In genomic region chr19:37705722-37706121, GRCm38 (mm10) we compare ENCODE assay signal across 21 mouse cellular contexts. TPM values are rescaled to one million over a fixed set of nuclear protein-coding genes. Genes with fewer than 3 reads are reported as not detected.
"Had no signal": no experiment of that assay in that cellular context is flagged by ENCODE, and none has a peak within 500 bp of the region (broad histone marks: within the 10 kb centered on the region; RNA-seq: fewer than 3 reads in every experiment).

No protein-coding gene starts in this region.

- H3K36me3 ChIP-seq: neural tube, embryonic 15.5 days; stomach, embryonic 15.5 days had no signal

- H3K27ac ChIP-seq: neural tube, embryonic 15.5 days; stomach, embryonic 15.5 days; stomach, postnatal 0 days had no signal

- H3K4me2 ChIP-seq: neural tube, embryonic 15.5 days; stomach, embryonic 15.5 days had no signal

- H3K4me1 ChIP-seq: neural tube, embryonic 15.5 days; stomach, embryonic 15.5 days had no signal

- H3K9me3 ChIP-seq: neural tube, embryonic 15.5 days; stomach, embryonic 15.5 days had no signal

- H3K4me3 ChIP-seq: neural tube, embryonic 15.5 days; stomach, embryonic 15.5 days had no signal

- DNase-seq: retina, postnatal 1 day; right cerebral cortex, adult 18-20 months; right cerebral cortex, postnatal 14 days; right cerebral cortex, postnatal 25 days; right cerebral cortex, postnatal 4 days; spleen, adult 18-20 months; thymus, adult 18-20 months; thymus, adult 2 months; thymus, postnatal 14 days; thymus, postnatal 25 days; thymus, postnatal 36 days; thymus, postnatal 4 days had no signal

- H3K9ac ChIP-seq: neural tube, embryonic 15.5 days; stomach, embryonic 15.5 days had no signal

RNA-seq across cellular contexts. Expression of gene Cyp26a1, which starts 8.1 kb away (rescaled TPM):
- total RNA-seq: neutrophil, adult 5-6 weeks had no signal
- polyA plus RNA-seq: neural tube, embryonic 14.5 days had no signal

RNA-seq across cellular contexts. Expression of gene Cyp26c1, which starts 20.3 kb away (rescaled TPM):
- total RNA-seq: neutrophil, adult 5-6 weeks had no signal
- polyA plus RNA-seq: neural tube, embryonic 14.5 days; neural tube, embryonic 15.5 days; stomach, embryonic 14.5 days; stomach, embryonic 16.5 days; stomach, postnatal 0 days; testis, adult 2 months; thymus, postnatal 0 days had no signal
